Mouse (Mus musculus): ENCODE measurements at regions not wholly inside any gene's neighbourhood (a gene's known extent, or its start where the extent isn't known, plus 50 kb on each side); places are given as distances from the start of the nearest gene placed in this dataset.

- DNase-seq (ENCODE audit: low spot score) = peak; percentile 90
Observed at GRCm38 (mm10) chr1:34642304-34642893, 62.9 kb downstream of the Amer3 start.

GRCm38 (mm10) chr1:34653963-34654644 is 74.6 kb downstream of the Amer3 start:
- DNase-seq (ENCODE audit: low spot score) = no peak

GRCm38 (mm10) chr1:34657481-34657880 is 78.0 kb downstream of the Amer3 start:
- DNase-seq (ENCODE audit: low spot score) = no peak

- DNase-seq (ENCODE audit: low spot score) = no peak
Observed at GRCm38 (mm10) chr1:34663875-34664547, 84.6 kb downstream of the Amer3 start.

- DNase-seq (ENCODE audit: low spot score) = no peak
Observed at GRCm38 (mm10) chr1:34664816-34665511, 85.5 kb downstream of the Amer3 start.

GRCm38 (mm10) chr1:34665512-34665854 is 86.0 kb downstream of the Amer3 start:
- no peak for DNase-seq (ENCODE audit: low spot score)

- DNase-seq (ENCODE audit: low spot score) = no peak
Observed at GRCm38 (mm10) chr1:34666226-34666662, 86.8 kb downstream of the Amer3 start.

- no peak for DNase-seq (ENCODE audit: low spot score)
Observed at GRCm38 (mm10) chr1:34677105-34677741, 97.8 kb downstream of the Amer3 start.

- DNase-seq (ENCODE audit: low spot score) = peak; percentile 73
Observed at GRCm38 (mm10) chr1:34677832-34678733, 98.6 kb downstream of the Amer3 start.

- DNase-seq (ENCODE audit: low spot score) = no peak
Observed at GRCm38 (mm10) chr1:34678734-34679068, 99.2 kb downstream of the Amer3 start.

- DNase-seq (ENCODE audit: low spot score) = no peak
Observed at GRCm38 (mm10) chr1:34686539-34686938, 107.1 kb downstream of the Amer3 start.

- DNase-seq (ENCODE audit: low spot score) = no peak
Observed at GRCm38 (mm10) chr1:34696533-34696932, 117.1 kb downstream of the Amer3 start.

GRCm38 (mm10) chr1:34700237-34701030 is 121.0 kb downstream of the Amer3 start:
- DNase-seq (ENCODE audit: low spot score) = peak; percentile 78

- no peak for DNase-seq (ENCODE audit: low spot score)
Observed at GRCm38 (mm10) chr1:34701436-34701835, 122.0 kb downstream of the Amer3 start.

- DNase-seq (ENCODE audit: low spot score) = no peak
Observed at GRCm38 (mm10) chr1:34709089-34709488, 129.6 kb downstream of the Amer3 start.

- peak; percentile 28 for DNase-seq (ENCODE audit: low spot score)
Observed at GRCm38 (mm10) chr1:34722674-34723073, 120.2 kb downstream of the Fam168b start.

- DNase-seq (ENCODE audit: low spot score) = peak; percentile 39
Observed at GRCm38 (mm10) chr1:34732156-34732555, 110.7 kb downstream of the Fam168b start.

GRCm38 (mm10) chr1:34733026-34733913 is 109.6 kb downstream of the Fam168b start:
- DNase-seq (ENCODE audit: low spot score) = peak; percentile 14

GRCm38 (mm10) chr1:34738386-34739067 is 104.3 kb downstream of the Fam168b start:
- DNase-seq (ENCODE audit: low spot score) = peak; percentile 82
